Mouse (Mus musculus): ENCODE measurements around the gene Tspan11.

- TF ChIP-seq CTCF (IDR thresholded peaks at IDR 0.05; ENCODE audit: extremely low read depth, insufficient read depth, low read length) (no peak), POLR2A (IDR thresholded peaks at IDR 0.05; ENCODE audit: extremely low read depth, insufficient read depth, low read length) (no peak)
These were observed 91.6 kb downstream of the Tspan11 start for GRCm38 (mm10) chr6:127978941-127979340.
